Mouse (Mus musculus) testis, adult 2 months (tissue): ENCODE measurements around the gene Osbpl10.

Experiments used
- CTCF ChIP-seq: fragments of 200-500 bp; IDR thresholded peaks from 2 replicates; pipeline ENCODE4 v1.5.1; 2012; ENCODE audit warnings: low read depth, mild to moderate bottlenecking, inconsistent platforms, low read length, moderate library complexity; ENCODE audit not compliant: control insufficient read depth, insufficient read depth, insufficient replicate concordance
- POLR2A ChIP-seq: fragments of 200-500 bp; IDR thresholded peaks from 2 replicates; pipeline ENCODE4 v1.6.1; 2012; ENCODE audit warnings: low read depth, mild to moderate bottlenecking, inconsistent platforms, low read length, moderate library complexity; ENCODE audit not compliant: control insufficient read depth

GRCm38 (mm10) chr9:115120678-115121224 is 142.4 kb downstream of the Osbpl10 start:
- TF ChIP-seq CTCF (no peak), POLR2A (no peak)
